Mouse (Mus musculus) fat pad, adult 2 months (tissue): Measurements from ENCODE around the gene Gpr182.
"Not testable (repeated sequence)": the region's sequence is repeated elsewhere in the genome, so short reads cannot be mapped to it uniquely, and the experiment has no call there.

Source experiments
- DNase-seq: peaks from one replicate; pipeline ENCODE4 v3.0.0-alpha.2; 2011; ENCODE audit warnings: low read depth, low spot score; ENCODE audit errors: extremely low read depth

Gene Gpr182

DNA sequence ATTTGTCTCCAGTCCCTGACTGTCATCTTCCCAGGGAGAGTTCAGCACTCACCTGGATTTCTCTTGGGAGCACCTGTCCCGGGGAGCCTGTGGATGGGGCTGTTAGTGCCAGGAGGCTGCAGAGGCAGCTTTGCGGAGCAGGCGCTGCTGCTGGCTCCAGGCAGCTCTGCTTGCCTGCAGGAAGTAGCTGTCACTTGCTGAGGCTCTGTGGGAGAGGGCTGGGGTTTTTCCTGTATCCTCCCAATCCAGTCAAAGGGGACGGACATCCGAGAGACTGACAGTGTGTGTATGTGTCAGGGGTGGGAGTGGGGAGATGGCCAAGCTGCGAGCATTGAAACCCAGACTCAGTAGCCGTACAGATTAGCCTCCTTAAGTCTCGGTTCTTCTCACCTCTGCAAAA lies at the start of gene Gpr182:
Gene Gpr182 (minus strand): TSS at position 185 of the 400 bp plus-strand sequence.
- no peak for DNase-seq

DNA sequence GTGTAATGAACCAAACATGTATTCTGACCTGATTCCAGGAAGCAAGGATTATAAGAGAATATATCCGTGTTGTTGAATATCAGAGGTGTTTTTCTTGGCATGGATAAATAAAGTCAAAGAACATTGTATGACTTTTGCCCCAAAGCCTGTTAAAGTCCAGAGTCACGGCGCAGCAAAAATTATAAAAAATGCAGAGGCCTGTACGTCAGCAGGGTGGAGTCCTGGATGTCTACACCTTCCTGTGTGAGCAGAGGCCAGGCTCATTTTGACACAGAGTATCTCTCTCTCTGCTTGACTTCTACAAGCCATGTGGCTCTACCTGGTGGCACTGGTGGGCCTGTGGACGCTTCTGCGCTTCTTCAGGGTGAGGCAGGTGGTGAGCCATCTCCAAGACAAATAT lies 49.4 kb upstream of the Gpr182 start, which contains the start of gene Rdh16:
Gene Rdh16 (plus strand): TSS at position 262 of the 400 bp plus-strand sequence.
- no peak for DNase-seq

DNA sequence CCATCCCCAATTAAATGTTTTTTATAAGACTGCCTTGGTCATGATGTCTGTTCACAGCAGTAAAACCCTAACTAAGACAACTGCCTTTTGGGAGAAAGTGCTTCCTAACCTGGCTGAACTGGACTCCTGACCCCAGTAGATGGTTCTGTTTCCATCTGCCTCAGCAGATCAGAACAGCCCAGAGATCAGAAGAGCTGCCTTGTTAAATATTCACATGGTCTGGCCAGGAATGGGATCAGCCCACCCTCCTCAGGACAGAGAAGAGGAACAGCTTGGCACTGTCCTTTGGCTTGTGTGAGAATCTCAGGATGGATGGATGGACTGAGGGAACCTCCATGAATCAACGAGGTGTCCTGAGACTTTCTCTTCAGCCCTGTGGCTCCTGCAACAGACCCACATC lies 47.8 kb upstream of the Gpr182 start:
- DNase-seq = no peak

DNA sequence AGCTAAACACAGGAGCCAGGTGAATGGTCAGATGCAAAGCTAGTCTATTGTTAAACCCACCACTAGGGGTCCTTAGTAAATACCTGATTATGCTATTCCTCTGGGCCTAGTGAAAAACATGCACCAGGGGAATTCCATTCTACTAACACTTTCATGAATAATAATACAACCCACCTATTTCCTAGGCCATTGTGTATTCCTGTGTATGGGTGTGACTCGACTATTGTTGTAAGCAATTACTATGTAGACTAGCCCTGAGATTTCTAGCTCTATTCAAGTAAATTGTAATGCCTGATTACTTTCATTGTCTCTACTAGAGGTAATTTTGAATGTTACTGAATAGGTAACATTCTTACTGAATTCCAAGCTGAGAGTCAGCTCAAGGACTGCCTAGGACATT lies 33.9 kb upstream of the Gpr182 start:
- DNase-seq = not testable (repeated sequence)

DNA sequence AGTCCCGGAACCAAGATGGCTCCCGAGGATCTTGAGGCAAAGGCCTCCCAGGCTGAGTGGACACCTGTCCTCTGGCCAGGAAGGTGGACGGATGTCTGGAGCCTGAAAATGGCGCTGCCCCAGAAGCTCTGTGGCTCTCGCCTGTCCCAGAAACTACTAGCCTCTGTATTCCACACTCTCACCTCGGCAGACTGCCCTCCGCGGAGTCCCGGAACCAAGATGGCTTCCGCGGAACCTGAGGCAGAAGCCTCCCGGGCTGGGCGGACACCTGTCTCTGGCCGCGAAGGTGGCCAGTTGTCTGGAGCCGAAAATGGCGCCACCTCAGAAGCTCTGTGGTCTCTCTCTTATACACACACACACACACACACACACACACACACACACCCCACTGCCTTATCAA lies 30.8 kb upstream of the Gpr182 start:
- DNase-seq = not testable (repeated sequence)

DNA sequence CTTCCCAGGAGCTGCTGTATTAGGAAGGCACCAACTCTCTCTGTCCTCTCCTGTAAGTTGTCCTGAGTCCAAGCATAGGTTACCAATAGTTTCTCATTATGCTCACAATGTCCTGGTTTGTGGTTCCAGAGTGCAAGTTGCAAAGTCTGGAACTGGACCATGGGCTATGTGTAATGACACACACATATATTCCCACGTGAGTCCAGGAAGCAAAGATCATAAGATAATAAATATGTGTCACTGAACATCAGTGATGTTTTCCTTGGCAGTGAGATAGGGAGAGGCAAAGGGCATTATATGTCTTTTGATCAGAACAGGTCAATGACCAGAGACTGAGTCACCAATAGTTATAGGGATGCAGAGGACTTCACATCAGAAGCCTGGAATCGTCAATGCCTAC lies 24.5 kb upstream of the Gpr182 start, which contains the start of gene Rdh9:
Gene Rdh9 (plus strand): TSS at position 376 of the 400 bp plus-strand sequence.
- DNase-seq = no peak

DNA sequence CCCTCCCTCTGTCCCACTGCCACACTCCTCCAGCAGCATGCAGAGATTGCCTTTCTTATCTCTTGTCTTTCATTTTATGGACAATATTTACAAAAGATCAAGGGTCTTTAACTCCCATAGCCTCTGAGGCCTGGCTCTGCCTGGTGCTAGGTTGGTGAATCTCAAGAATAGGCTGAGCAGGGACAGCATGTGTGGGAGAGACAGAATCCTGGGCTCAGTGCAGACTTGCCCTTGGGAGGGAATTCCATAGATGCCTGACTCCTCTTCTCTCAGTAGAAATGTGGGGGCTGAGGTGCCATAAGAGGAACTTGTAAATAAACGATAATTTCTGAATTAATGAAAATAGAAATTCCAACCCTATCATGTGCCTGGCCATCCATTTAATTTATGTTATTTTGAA lies 15.0 kb upstream of the Gpr182 start:
- no peak for DNase-seq

DNA sequence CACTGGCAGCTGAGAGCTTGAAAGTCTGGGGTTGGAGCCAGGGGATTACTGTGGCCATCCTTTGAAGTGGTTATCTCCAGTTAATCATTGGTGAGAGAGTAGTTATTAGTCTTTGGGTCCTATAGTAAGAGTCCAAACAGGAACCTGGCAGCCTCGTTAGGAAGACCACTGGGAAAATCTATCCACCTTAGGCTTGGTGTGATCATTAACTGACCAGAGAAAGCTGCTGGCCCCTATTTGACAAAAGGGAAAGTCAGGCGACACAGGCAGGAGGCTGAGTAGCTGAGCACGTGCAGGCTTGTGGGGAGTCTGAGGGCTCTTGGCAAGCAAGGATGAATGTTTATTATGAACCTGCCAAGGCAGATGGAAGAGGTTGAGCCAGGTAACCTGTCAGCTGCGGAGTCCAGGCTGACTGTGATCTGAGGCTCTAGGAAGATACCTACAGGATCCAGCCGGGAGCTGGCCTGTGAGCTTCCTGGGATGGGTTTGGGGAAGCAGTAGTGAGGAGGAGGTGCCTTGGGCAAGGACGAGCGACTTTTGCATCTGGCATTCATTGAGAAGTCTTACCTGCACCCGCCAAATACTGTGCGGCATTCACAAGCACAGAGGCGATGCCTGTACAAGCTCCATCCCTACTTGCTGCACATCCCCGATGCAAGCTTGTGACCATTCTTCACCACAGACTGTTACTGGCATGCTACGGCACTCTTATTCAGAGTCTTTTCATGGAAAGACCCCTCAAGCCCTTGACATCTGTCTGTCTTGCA lies 12.6 kb upstream of the Gpr182 start:
- no peak for DNase-seq

DNA sequence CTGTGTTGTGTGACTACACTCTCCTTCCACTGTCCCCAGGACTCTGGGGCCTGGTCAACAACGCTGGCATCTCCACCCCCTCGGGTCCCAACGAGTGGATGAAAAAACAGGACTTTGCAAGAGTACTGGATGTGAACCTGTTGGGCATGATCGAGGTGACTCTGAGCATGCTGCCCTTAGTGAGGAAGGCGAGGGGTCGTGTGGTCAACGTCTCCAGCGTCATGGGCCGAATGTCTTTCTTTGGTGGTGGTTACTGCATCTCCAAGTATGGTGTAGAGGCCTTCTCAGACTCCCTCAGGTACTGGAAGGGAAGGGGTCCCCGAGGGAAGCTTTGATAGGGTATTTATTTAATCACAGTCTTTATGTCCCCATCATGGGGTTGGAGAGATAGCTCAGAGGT lies 11.4 kb upstream of the Gpr182 start:
- not testable (repeated sequence) for DNase-seq

DNA sequence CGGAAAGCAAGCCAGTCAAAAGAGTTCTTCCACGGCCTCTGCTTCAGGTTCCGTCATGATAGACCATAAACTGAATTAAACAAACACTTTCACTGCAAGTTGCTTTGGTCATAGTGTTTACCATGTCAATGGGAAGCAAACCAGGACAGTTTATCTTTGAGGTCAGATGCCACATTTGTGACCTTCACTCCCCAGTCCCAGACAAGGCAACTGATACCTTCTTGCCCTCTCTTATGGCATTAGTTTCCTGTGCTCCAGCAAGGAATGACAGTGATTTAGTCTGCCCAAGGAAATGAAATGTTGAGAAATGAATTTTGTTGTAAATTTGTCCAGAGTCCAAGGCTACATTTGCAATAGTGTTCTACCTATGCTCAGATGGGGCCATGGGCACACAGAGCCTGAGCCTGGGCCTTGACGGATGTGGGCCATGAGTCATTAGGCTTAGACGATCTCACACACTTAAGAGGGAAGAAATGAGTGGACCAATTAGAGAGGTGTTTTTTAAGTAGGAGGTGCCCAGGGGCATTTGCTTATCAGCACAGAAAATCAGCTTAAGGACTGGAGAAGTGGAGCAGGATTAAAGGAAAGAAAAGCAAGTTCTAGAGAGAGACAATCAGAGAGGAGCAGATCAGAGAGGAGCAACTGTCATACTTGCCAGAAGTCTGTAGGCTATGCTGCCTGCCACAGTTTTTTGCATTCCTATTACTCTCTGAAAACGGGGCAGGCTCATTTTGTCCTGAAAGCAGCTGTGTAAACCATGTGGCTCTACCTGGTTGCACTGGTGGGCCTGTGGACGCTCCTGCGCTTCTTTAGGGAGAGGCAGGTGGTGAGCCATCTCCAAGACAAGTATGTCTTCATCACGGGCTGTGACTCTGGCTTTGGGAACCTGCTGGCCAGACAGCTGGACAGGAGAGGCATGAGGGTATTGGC lies 7.9 kb upstream of the Gpr182 start, which contains the start of the genes Rdh1 and Rdh16f1:
Gene Rdh1 (plus strand): TSS at position 541 of the 930 bp plus-strand sequence.
Gene Rdh16f1 (plus strand): TSS at position 607 of the 930 bp plus-strand sequence.
- peak; percentile 99 for DNase-seq

DNA sequence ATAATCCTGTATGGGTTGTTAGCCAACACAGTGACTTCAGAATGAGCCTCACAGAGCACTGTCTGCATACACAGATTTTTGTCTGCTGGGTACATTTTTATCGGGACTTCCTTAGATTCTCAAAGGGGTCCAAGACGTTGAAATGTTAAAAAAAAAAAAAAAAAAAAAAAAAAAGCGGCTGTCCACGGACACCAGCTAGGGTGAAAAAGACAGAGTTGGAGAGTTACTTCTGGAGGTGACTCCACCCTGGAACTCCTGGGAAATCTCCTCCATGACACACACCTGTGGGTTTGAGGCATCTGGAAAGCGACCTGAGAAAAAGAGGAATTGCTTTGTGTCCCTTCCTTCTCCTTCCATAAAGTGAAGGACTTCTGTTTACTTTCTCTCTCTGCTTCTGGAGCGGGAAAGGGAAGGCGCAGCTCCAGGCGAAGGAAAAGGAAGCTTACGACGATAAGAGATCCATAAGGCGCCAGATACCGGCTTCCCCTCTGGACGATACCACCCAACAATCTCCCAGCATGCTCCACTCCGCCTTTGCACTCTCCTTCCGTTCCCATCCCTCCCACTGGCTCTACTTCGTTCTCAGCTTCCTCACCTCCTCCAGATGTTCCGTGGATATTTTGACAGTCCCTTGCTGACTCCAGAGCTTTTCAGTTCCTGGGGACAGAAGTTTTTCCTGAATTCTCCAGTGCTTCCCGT lies 4.4 kb upstream of the Gpr182 start:
- DNase-seq = no peak

DNA sequence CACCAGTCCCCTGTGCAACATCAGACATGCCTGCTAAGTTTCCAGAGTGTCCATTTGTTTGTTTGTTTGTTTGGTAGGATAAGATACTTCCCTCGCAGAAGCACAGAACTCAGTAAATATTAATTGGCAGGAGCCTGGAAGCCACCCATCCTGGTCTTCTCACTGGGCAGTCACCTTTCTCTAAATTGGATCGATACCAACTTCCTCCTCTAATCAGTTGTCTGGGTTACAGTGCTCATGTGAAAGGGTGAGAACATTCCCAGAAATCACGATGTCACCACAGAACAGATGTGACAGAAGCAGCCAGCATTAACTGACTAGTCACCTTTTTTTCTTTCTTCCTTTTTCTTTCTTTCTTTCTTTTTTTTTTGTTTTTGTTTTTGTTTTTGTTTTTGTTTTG lies 3.7 kb upstream of the Gpr182 start:
- DNase-seq = no peak

DNA sequence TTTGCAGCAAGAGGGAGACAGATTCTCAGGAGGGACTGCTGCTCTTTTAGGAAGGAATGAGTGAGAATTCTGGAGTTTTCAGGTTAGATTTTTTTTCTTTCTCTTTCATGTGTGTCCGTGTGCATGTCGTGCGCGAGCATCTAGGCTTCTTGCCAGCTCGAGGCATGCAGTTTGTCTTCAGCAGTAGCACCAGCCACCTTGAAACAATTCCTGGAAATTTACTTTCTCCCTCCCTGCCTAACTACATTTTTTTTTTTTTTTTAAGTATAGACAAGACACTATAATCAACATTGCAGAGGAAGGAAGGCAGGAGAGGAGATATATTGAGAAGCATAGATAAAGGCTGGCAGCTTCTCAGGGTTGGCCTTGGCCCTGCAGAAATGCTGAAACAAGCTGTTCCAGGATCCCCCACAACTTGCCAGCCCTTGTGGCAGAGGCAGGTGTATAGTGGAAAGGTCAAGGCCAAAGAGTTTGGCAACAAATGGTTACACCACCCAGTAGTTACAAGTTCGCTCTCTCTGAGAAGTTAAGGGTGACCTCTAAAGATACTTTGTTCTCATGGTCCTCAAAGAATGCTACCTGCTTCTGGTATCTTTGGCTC lies 3.1 kb upstream of the Gpr182 start:
- peak; percentile 92 for DNase-seq

DNA sequence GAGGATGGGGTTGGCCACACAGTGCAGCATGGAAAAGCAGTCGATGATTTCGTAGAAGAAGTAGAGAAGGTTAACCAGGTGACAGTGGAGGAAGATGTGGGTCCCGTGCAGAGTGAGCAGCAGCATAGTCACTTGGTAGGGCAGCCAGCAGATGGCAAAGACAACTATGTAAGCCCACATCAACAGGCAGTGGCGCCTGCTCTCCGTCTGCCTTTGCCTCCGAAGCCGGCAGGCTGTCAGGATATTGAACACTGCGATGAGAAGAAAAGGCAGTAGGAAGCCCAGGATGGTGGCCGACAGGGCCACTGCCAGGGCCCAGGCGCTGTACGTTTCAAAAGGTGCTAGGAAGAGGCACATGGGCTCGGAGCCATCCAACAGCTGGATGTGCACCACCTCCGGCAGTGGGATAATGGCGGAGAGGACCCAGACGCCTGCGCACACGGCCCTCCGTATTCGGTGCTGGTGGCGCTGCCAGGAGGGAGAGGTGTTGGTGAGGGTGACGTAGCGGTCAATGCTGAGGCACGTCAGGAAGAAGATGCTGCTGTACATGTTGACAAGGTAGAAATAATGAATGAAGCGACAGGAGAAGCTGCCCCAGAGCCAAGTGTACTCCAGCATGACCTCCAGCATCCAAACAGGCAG lies 1.3 kb downstream of the Gpr182 start:
- DNase-seq = no peak

DNA sequence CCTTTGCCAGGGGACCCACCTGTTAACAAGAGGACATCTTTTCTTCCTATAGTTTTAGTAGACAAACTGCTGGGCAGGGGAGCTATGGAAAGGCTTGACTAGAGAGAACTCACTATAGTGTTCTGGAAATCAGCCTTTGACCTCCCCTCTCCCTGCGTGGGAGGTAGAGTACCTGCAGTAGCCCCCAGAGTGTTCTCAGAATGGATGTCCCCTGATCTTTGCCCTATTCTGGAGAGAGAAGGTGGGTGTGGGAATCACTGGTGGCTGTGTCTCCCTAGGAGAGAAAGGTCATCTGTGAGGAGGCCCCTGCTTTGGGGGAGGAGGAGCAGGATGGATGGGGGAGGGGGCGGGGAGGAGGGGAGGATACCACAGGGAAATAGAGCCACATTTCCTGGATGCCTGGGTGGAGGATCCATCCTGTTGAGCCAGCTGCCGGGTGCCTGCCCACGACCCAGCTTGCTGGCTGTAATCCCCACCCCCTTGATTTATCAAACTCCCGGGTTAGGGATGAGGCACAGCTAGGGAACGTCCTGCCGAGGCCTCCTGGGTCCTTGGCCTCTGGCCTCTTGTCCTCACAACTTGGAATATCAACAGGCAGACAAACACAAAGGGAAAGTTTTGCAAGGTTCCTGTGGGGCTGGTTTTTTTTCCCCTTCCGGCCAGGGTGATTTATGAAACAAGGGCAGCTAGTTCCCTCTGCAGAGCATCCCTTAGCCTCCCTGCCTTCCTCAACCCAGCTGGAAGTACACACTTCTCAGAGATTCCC lies 2.5 kb downstream of the Gpr182 start:
- DNase-seq = no peak

DNA sequence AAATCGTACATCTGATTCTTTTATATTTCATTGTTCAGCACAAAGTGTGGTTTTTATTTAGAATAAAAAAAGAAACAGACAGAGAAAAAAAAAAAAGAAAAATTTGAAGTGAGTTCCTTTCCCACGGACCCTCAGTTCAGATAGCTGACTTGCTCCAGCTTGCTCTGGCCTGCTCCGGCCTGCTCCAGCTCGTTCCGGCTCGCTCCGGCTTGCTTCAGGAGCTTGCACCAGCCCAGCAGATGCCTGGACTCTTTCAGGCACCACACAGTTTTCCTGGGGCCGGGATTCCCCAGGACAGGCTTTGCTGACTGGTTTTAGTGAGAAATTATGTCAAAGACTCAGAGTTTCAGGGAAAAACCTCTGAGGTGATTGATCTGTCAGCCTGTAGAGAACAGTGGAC lies 4.3 kb downstream of the Gpr182 start:
- DNase-seq = no peak

DNA sequence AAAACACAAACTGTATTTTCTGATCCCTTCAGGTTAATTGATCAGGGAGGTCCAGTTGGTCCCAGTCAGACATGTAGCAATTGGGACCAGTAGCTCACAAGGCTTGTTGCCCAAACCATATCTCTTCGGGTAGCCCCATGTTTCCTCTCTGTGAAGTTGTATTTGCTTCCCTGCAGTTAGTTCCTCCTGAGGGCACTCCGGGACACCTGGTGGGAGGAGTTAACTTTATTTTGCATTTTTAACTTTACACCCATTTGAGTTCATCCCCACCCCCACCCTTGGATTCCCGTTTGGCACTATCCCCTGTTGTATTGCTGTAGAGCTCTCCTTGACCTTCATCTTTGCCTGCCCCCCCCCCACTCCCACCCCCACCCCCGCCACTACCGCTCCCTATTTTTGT lies 5.6 kb downstream of the Gpr182 start:
- no peak for DNase-seq

DNA sequence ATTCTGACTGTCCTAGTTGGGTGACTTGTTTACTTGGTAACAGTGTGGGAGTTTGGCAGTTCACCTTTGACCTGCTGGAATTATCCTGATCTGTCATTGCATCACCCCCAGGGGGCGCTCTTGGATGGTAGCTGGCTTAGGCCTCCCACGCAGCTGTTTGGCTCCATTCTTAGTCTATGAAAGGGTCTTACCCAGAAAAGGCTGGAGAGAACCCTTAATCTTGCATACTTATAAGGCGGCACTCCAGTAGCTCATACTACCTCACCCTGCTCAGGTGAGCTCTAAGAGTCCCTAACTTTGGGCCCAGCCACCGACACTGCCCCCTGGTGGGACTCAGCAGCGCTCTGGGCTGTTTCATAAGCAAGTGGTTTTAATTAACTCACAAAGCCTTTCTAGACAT lies 6.9 kb downstream of the Gpr182 start:
- no peak for DNase-seq

DNA sequence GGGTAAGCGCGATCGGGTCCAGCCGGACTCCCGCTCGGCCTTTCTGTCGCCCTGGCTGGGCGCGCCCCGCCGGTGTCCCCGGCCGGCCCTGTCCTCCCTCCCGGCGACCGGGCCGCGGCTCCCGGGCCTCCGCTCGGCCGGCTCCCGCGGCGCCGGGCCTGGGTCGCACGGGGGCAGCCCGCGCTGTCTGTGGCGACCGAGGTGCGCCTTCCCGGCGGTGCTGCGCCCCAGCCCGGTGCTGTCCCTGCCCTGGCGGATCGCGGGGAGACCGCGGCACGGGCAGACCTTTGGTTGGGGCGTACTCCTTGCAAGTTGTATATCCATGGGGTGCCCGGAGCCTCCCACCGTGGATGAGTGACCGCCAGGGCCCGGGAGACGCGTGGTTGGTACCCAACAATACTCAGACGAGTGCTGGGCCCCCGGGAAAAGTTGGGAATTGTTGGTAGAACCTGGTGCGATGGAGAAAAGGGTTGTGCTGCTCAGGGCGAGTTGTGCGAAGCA lies 11.8 kb downstream of the Gpr182 start:
- DNase-seq = no peak
